Mouse (Mus musculus) forebrain, embryonic 10.5 days (tissue): Measurements from ENCODE around the gene Zbtb38. TPM values are rescaled to one million over a fixed set of nuclear protein-coding genes. Genes with fewer than 3 reads are reported as not detected.

Source experiments
- polyA plus RNA-seq: library from polyadenylated mRNA; unstranded; fragments of >200 nt; fragmentation: Nextera tagmentation; extraction: Ambion mirVana; gene quantifications from 2 replicates; pipeline ENCODE4 v1.2.1, GENCODE M21; 2016

Zbtb38 gene
- polyA plus RNA-seq, 1 experiment from 2014 or later, result 9.4 TPM

Other genes starting within 250 kb of the Zbtb38 start
- not detected in 2 replicates for gene Gm28729, start 227.6 kb downstream of the Zbtb38 start, polyA plus RNA-seq
- 11.7 and 13.3 TPM in 2 replicates for gene Rasa2, start 121.2 kb downstream of the Zbtb38 start, polyA plus RNA-seq
- gene Pxylp1, start 139.8 kb upstream of the Zbtb38 start, polyA plus RNA-seq, result 21.5 and 23.8 TPM in 2 replicates